Mouse (Mus musculus) midbrain, embryonic 16.5 days (tissue): ENCODE data around the gene Galnt2. TPM values are rescaled to one million over a fixed set of nuclear protein-coding genes. Genes with fewer than 3 reads are reported as not detected.

ENCODE experiments used
- ATAC-seq: fragments of 200-750 bp; cut with Nextera tagmentation; 2 replicates; pipeline ENCODE4 v1.8.0; 2017; ENCODE audit warnings: moderate TSS enrichment
- H3K27ac ChIP-seq: fragments of 300-500 bp; sonication (generic); 2 replicates; pipeline ENCODE4 v1.5.1; 2014; ENCODE audit warnings: mild to moderate bottlenecking, low read length, mixed read lengths
- H3K27me3 ChIP-seq: fragments of 300-500 bp; sonication (generic); 2 replicates; pipeline ENCODE4 v1.6.1; 2014; ENCODE audit warnings: low read depth, low read length, mixed read lengths; ENCODE audit not compliant: control insufficient read depth, insufficient read depth
- H3K36me3 ChIP-seq: fragments of 300-500 bp; sonication (generic); 2 replicates; pipeline ENCODE4 v1.6.1; 2014; ENCODE audit warnings: mild to moderate bottlenecking, low read length, moderate library complexity, mixed read lengths; ENCODE audit not compliant: control insufficient read depth, insufficient read depth
- H3K4me1 ChIP-seq: fragments of 300-500 bp; sonication (generic); 2 replicates; pipeline ENCODE4 v1.6.1; 2014; ENCODE audit warnings: mild to moderate bottlenecking, low read length, mixed read lengths; ENCODE audit not compliant: control insufficient read depth, insufficient read depth
- H3K4me2 ChIP-seq: fragments of 300-500 bp; sonication (generic); 2 replicates; pipeline ENCODE4 v1.6.1; 2014; ENCODE audit warnings: mild to moderate bottlenecking, low read length, mixed read lengths
- H3K4me3 ChIP-seq: fragments of 300-500 bp; sonication (generic); 2 replicates; pipeline ENCODE4 v1.5.1; 2014; ENCODE audit warnings: low read depth, mild to moderate bottlenecking, low read length, moderate library complexity, mixed read lengths
- H3K9ac ChIP-seq: fragments of 300-500 bp; sonication (generic); 2 replicates; pipeline ENCODE4 v1.6.1; 2014; ENCODE audit warnings: low read depth, low read length, mixed read lengths
- H3K9me3 ChIP-seq: fragments of 300-500 bp; sonication (generic); replicated peaks from 2 replicates; pipeline ENCODE4 v1.6.1; 2014; ENCODE audit warnings: mild to moderate bottlenecking, low read length, mixed read lengths; ENCODE audit not compliant: control insufficient read depth, poor library complexity, severe bottlenecking
- WGBS: fragments of 180-500 bp; shearing (Covaris S2); extraction: QIAGEN DNeasy Blood & Tissue Kit; methylation state at CpG from one replicate; pipeline ENCODE4 v1.1.7; 2014; 5-methylcytosine and 5-hydroxymethylcytosine counted together
- polyA plus RNA-seq: library from polyadenylated mRNA; unstranded; fragments of >200 nt; fragmentation: Nextera tagmentation; extraction: Ambion mirVana; gene quantifications from 2 replicates; pipeline ENCODE4 v1.2.1, GENCODE M21; 2015

Galnt2 gene
- polyA plus RNA-seq = 45.7 and 49.0 TPM in 2 replicates

GRCm38 (mm10) chr8:124231176-124231484 lies at the start of gene Galnt2:
Gene Galnt2, plus strand, starts transcription at chr8:124231391.
- H3K27me3 ChIP-seq = no peaks in the 10 kb centered on the region
- ATAC-seq = peak; percentile 68; the same call in 1 of the 2 replicates
- no peaks in the 10 kb centered on the region for H3K9me3 ChIP-seq
- 1% methylated on average over 47 of the region's 53 CpGs for WGBS
- peak within 1 kb of the TSS; percentile 92 for H3K4me2 ChIP-seq
- H3K4me3 ChIP-seq = peak within 1 kb of the TSS; percentile 84
- H3K4me1 ChIP-seq = peaks cover 29% of the 10 kb centered on the region
- peak within 1 kb of the TSS; percentile 72 for H3K27ac ChIP-seq
- no peaks in the 10 kb centered on the region for H3K36me3 ChIP-seq
- H3K9ac ChIP-seq = peak within 1 kb of the TSS; percentile 86

DNA sequence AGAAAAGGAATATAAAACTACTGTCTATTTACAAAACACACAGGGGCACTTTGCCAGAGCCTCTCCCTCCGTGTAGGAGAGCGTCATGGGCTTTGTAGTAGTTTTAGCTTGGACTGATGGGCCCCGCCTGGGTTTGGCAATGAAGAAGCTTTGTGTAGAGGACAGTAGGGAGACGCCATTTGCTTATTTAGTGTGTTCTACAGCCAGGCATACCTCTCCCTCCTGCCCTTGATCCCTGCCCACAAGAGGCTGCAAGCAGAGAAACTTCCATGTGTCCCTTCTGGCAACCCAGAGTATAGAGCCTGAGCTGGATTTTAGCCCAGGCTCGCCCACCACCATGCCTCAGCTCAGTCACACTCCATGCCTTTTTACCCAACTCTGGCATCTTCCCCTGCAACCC lies 49.4 kb upstream of the Galnt2 start:
- no peaks in the 10 kb centered on the region for H3K27me3 ChIP-seq
- ATAC-seq = no peak
- H3K9ac ChIP-seq = no peak overlapping the region
- H3K27ac ChIP-seq = no peak overlapping the region
- H3K4me2 ChIP-seq = no peak overlapping the region
- H3K4me3 ChIP-seq = no peak overlapping the region
- no peaks in the 10 kb centered on the region for H3K9me3 ChIP-seq
- WGBS = 67% methylated on average over 5 of the region's 5 CpGs
- no peaks in the 10 kb centered on the region for H3K36me3 ChIP-seq
- H3K4me1 ChIP-seq = peaks cover 9% of the 10 kb centered on the region; the same call in 1 of the 2 replicates

DNA sequence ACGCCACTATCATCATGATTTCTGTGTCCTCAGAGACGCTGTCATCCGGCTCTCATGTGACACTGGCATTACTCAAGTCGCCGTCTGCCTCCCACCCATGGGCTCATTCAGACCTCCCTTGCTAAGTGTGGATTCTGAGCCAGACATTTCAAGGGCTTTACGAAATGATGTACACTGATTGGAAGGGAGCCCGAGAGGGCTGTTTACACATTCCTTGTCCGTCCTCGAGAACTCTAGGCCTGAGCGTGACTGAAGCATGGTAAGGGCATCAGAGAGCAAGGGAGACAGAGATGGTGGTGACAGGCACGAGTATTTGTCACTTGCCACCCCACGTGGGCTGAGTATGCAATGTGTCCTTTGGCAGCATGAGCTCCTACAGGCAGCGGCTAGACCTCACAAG lies 49.0 kb upstream of the Galnt2 start:
- ATAC-seq = no peak
- Histone ChIP-seq H3K4me3 (no peak overlapping the region), H3K36me3 (no peaks in the 10 kb centered on the region), H3K27ac (no peak overlapping the region), H3K27me3 (no peaks in the 10 kb centered on the region), H3K9ac (no peak overlapping the region), H3K4me1 (peaks cover 9% of the 10 kb centered on the region; the same call in 1 of the 2 replicates), H3K9me3 (no peaks in the 10 kb centered on the region), H3K4me2 (no peak overlapping the region)
- WGBS = 70% methylated on average over 13 of the region's 13 CpGs

- H3K27ac ChIP-seq = no peak overlapping the region
- no peaks in the 10 kb centered on the region for H3K9me3 ChIP-seq
- H3K4me3 ChIP-seq = no peak overlapping the region
- H3K4me1 ChIP-seq = peaks cover 9% of the 10 kb centered on the region; the same call in 1 of the 2 replicates
- H3K27me3 ChIP-seq = no peaks in the 10 kb centered on the region
- no peak overlapping the region for H3K9ac ChIP-seq
- H3K36me3 ChIP-seq = no peaks in the 10 kb centered on the region
- 67% methylated on average over 3 of the region's 3 CpGs for WGBS
- ATAC-seq = no peak
- H3K4me2 ChIP-seq = no peak overlapping the region
Measured at GRCm38 (mm10) chr8:124184078-124184477, 47.1 kb upstream of the Galnt2 start.

DNA sequence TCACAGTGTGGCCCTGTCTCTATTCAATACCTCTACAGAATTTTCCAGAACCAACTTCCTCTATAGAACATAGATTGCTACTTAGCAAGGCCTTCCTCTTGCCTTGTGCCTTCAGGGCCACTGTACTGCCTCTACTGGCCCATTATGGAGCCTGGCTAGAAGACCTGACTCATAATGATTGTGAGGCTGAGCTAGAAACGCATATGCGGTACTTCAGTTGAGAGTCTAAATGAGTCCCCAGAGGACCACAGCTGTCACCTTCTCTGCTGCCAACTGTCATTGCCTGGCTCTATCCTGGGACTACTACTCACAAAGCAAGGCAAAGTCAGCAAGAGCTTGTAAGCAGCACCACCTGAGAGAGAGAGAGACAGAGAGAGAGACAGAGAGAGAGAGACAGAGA lies 46.7 kb upstream of the Galnt2 start:
- Histone ChIP-seq H3K4me2 (no peak overlapping the region), H3K9ac (no peak overlapping the region), H3K36me3 (no peaks in the 10 kb centered on the region), H3K4me1 (peaks cover 9% of the 10 kb centered on the region; the same call in 1 of the 2 replicates), H3K27ac (no peak overlapping the region), H3K4me3 (no peak overlapping the region), H3K9me3 (no peaks in the 10 kb centered on the region), H3K27me3 (no peaks in the 10 kb centered on the region)
- ATAC-seq = peak; percentile 62
- 45% methylated on average over 2 of the region's 2 CpGs for WGBS

GRCm38 (mm10) chr8:124185081-124185480 lies 46.1 kb upstream of the Galnt2 start:
- Histone ChIP-seq H3K4me1 (peaks cover 9% of the 10 kb centered on the region; the same call in 1 of the 2 replicates), H3K4me2 (no peak overlapping the region), H3K27me3 (no peaks in the 10 kb centered on the region), H3K27ac (peak overlapping the region; percentile 5; the same call in 1 of the 2 replicates), H3K4me3 (no peak overlapping the region), H3K9ac (no peak overlapping the region), H3K36me3 (no peaks in the 10 kb centered on the region), H3K9me3 (no peaks in the 10 kb centered on the region)
- ATAC-seq = no peak
- 67% methylated on average over 6 of the region's 6 CpGs for WGBS

GRCm38 (mm10) chr8:124190388-124190787 lies 40.8 kb upstream of the Galnt2 start:
- no peak overlapping the region for H3K27ac ChIP-seq
- 79% methylated on average over 7 of the region's 7 CpGs for WGBS
- no peak for ATAC-seq
- no peaks in the 10 kb centered on the region for H3K9me3 ChIP-seq
- H3K4me1 ChIP-seq = peaks cover 4% of the 10 kb centered on the region; the same call in 1 of the 2 replicates
- H3K36me3 ChIP-seq = no peaks in the 10 kb centered on the region
- no peaks in the 10 kb centered on the region for H3K27me3 ChIP-seq
- no peak overlapping the region for H3K9ac ChIP-seq
- no peak overlapping the region for H3K4me2 ChIP-seq
- H3K4me3 ChIP-seq = no peak overlapping the region

DNA sequence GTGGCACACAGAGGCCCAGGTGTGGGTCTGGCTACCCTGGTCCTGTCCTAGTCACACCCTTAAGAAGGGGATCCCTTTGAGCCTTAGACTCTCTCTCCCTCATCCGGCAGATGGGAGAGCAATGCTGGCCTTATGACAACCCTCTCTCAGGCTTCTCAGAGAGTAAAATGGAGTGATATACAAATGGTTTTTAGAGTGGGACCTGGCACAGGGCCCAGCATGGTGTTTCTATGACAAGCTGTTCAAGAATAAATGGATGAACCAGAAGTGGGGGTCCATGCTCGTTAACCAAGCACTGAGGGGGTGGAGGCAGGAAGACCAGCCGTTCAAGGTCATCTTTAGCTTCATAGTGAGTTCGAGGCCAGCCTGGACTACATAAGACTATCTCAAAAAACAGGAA lies 38.9 kb upstream of the Galnt2 start:
- Histone ChIP-seq H3K27me3 (no peaks in the 10 kb centered on the region), H3K27ac (no peak overlapping the region), H3K9me3 (no peaks in the 10 kb centered on the region), H3K9ac (no peak overlapping the region), H3K4me1 (0 out of 2 replicates have a peak, but pooled peaks cover 2% of the 10 kb centered on the region), H3K4me3 (no peak overlapping the region), H3K4me2 (no peak overlapping the region), H3K36me3 (no peaks in the 10 kb centered on the region)
- ATAC-seq = no peak
- WGBS = 80% methylated on average over 4 of the region's 4 CpGs

DNA sequence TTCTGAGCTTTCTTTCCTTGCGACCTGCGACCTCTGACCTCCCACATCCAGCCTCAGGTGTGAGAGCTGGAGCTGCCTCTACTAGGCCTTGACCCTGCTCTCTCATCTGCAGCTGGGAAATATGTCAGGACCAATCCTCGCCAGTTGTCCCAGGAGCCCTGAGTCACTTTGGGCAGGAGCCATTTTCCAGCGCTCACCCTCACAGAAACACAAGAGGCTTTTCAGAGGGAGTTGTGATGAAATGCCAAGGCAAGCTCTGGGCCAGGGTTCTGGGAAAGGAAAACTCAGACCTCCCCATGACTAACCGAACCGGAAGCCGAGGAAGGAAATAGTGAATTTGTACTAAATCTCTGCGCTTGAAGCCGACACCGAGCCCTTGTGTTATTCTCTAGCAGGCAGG lies 38.2 kb upstream of the Galnt2 start:
- Histone ChIP-seq H3K9ac (no peak overlapping the region), H3K27me3 (no peaks in the 10 kb centered on the region), H3K36me3 (no peaks in the 10 kb centered on the region), H3K4me3 (no peak overlapping the region), H3K4me2 (no peak overlapping the region), H3K27ac (no peak overlapping the region; the same call in 1 of the 2 replicates), H3K9me3 (no peaks in the 10 kb centered on the region), H3K4me1 (0 out of 2 replicates have a peak, but pooled peaks cover 2% of the 10 kb centered on the region)
- ATAC-seq = no peak
- 85% methylated on average over 10 of the region's 10 CpGs for WGBS
